Mouse (Mus musculus): ENCODE measurements around the gene Pttg1. TPM values are rescaled to one million over a fixed set of nuclear protein-coding genes. Genes with fewer than 3 reads are reported as not detected.

Pttg1 gene
- polyA plus RNA-seq, 1 experiment from 2014 or later = 73.3 TPM

DNA sequence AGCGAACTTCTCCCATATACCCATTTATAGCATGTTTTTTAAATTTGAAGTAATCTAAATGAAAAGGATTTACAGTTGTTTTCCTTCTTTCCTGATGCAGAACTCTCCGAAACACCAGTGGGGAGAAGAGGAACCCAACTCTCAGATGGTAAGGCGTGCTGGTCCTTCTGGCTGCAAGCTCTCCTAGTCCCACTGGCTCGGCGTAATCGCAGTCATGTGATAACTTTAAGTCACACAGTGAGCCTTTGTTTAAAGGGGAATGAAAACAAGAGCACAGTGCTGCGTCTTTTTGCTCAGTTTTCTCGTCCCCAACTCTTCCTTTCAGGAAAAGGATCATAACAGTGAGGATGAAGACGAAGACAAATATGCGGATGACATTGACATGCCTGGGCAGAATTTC is 15.1 kb upstream of the Pttg1 start:
- Histone ChIP-seq H3K27me3 (no peaks in the 10 kb centered on the region), H3K9ac (replicated peaks) (no peak overlapping the region), H3K4me3 (no peak overlapping the region), H3K4me2 (replicated peaks) (no peak overlapping the region), H3K36me3 (peaks cover 86% of the 10 kb centered on the region), H3K4me1 (no peaks in the 10 kb centered on the region), H3K9me3 (no peaks in the 10 kb centered on the region), H3K27ac (replicated peaks) (no peak overlapping the region)
- no peak for ATAC-seq (ENCODE audit: low FRiP score, low read depth)
- 94% methylated on average over 10 of the region's 10 CpGs for WGBS

GRCm38 (mm10) chr11:43434024-43434407 is 8.0 kb upstream of the Pttg1 start:
- H3K27ac ChIP-seq (replicated peaks) = peak overlapping the region; percentile 56; the same call in 1 of the 2 replicates
- ATAC-seq (ENCODE audit: low FRiP score, low read depth) = peak; percentile 61
- H3K4me2 ChIP-seq (replicated peaks) = peak overlapping the region; percentile 86
- peak overlapping the region; percentile 88 for H3K4me3 ChIP-seq
- H3K4me1 ChIP-seq = peaks cover 7% of the 10 kb centered on the region
- 10% methylated on average over 9 of the region's 9 CpGs for WGBS
- H3K9me3 ChIP-seq = no peaks in the 10 kb centered on the region
- H3K36me3 ChIP-seq = peaks cover 16% of the 10 kb centered on the region
- no peaks in the 10 kb centered on the region for H3K27me3 ChIP-seq
- peak overlapping the region; percentile 71 for H3K9ac ChIP-seq (replicated peaks)

- peak; percentile 88 for ATAC-seq (ENCODE audit: low FRiP score, low read depth)
- Histone ChIP-seq H3K4me1 (peaks cover 7% of the 10 kb centered on the region), H3K4me2 (replicated peaks) (peak within 1 kb of the TSS; percentile 86), H3K27me3 (no peaks in the 10 kb centered on the region), H3K9ac (replicated peaks) (peak within 1 kb of the TSS; percentile 71), H3K4me3 (peak within 1 kb of the TSS; percentile 88), H3K36me3 (peaks cover 10% of the 10 kb centered on the region; the same call in 1 of the 2 replicates), H3K9me3 (peaks cover 1% of the 10 kb centered on the region; the same call in 1 of the 2 replicates), H3K27ac (replicated peaks) (peak within 1 kb of the TSS; percentile 56)
- WGBS = 7% methylated on average over 38 of the region's 38 CpGs
Measured at GRCm38 (mm10) chr11:43433254-43434023, 7.4 kb upstream of the Pttg1 start, which contains the start of gene Slu7. Gene Slu7, plus strand, starts transcription at chr11:43433744.

GRCm38 (mm10) chr11:43426414-43426884 is 398 bp upstream of the Pttg1 start:
- no peaks in the 10 kb centered on the region for H3K27me3 ChIP-seq
- no peaks in the 10 kb centered on the region for H3K36me3 ChIP-seq
- WGBS = 21% methylated on average over 7 of the region's 7 CpGs
- H3K4me2 ChIP-seq (replicated peaks) = peak overlapping the region; percentile 55
- peaks cover 2% of the 10 kb centered on the region; the same call in 1 of the 2 replicates for H3K9me3 ChIP-seq
- H3K9ac ChIP-seq (replicated peaks) = no peak overlapping the region
- ATAC-seq (ENCODE audit: low FRiP score, low read depth) = peak; percentile 59
- H3K27ac ChIP-seq (replicated peaks) = 0 out of 2 replicates have a peak overlapping the region, but pooled peaks have one; percentile 30
- H3K4me1 ChIP-seq = peaks cover 7% of the 10 kb centered on the region; the same call in 1 of the 2 replicates
- H3K4me3 ChIP-seq = peak overlapping the region; percentile 61

GRCm38 (mm10) chr11:43425166-43425709 is 813 bp downstream of the Pttg1 start:
- Histone ChIP-seq H3K4me2 (replicated peaks) (peak overlapping the region; percentile 55), H3K4me3 (peak overlapping the region; percentile 61; the same call in 1 of the 2 replicates), H3K4me1 (peaks cover 7% of the 10 kb centered on the region; the same call in 1 of the 2 replicates), H3K9me3 (peaks cover 2% of the 10 kb centered on the region; the same call in 1 of the 2 replicates), H3K27me3 (no peaks in the 10 kb centered on the region), H3K27ac (replicated peaks) (no peak overlapping the region), H3K36me3 (no peaks in the 10 kb centered on the region), H3K9ac (replicated peaks) (no peak overlapping the region)
- 91% methylated on average over 9 of the region's 9 CpGs for WGBS
- ATAC-seq (ENCODE audit: low FRiP score, low read depth) = peak; percentile 23; the same call in 1 of the 2 replicates

GRCm38 (mm10) chr11:43424386-43424785 is 1.7 kb downstream of the Pttg1 start:
- no peak for ATAC-seq (ENCODE audit: low FRiP score, low read depth)
- Histone ChIP-seq H3K27ac (replicated peaks) (no peak overlapping the region), H3K9ac (replicated peaks) (no peak overlapping the region), H3K4me2 (replicated peaks) (no peak overlapping the region), H3K36me3 (no peaks in the 10 kb centered on the region), H3K4me1 (peaks cover 7% of the 10 kb centered on the region; the same call in 1 of the 2 replicates), H3K4me3 (no peak overlapping the region), H3K9me3 (peaks cover 2% of the 10 kb centered on the region; the same call in 1 of the 2 replicates), H3K27me3 (no peaks in the 10 kb centered on the region)
- 70% methylated on average over 5 of the region's 5 CpGs for WGBS

DNA sequence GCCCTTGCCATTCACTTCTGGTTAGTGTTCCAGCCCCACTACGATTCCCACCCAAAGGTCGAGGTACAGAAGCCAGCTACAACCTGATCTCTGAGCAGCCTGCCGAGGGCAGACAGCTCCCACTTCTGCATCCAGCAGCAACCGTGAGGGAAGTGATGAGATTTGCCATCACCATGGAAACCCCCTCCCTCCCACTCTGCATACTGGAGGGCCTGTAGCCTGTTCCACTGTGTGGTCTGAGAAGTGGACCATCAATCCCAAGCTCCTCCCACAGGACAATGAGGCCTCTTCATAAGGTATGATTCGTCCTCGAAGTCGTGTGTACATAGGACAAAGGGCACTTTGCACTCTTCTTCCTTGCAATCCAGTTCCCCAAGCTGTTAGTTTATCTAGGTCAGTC is 8.8 kb downstream of the Pttg1 start:
- no peaks in the 10 kb centered on the region; the same call in 1 of the 2 replicates for H3K4me1 ChIP-seq
- H3K4me3 ChIP-seq = no peak overlapping the region
- H3K9me3 ChIP-seq = no peaks in the 10 kb centered on the region
- peak; percentile 56; the same call in 1 of the 2 replicates for ATAC-seq (ENCODE audit: low FRiP score, low read depth)
- no peaks in the 10 kb centered on the region for H3K27me3 ChIP-seq
- no peaks in the 10 kb centered on the region for H3K36me3 ChIP-seq
- no peak overlapping the region for H3K9ac ChIP-seq (replicated peaks)
- no peak overlapping the region for H3K4me2 ChIP-seq (replicated peaks)
- H3K27ac ChIP-seq (replicated peaks) = no peak overlapping the region
- WGBS = 43% methylated on average over 7 of the region's 7 CpGs

DNA sequence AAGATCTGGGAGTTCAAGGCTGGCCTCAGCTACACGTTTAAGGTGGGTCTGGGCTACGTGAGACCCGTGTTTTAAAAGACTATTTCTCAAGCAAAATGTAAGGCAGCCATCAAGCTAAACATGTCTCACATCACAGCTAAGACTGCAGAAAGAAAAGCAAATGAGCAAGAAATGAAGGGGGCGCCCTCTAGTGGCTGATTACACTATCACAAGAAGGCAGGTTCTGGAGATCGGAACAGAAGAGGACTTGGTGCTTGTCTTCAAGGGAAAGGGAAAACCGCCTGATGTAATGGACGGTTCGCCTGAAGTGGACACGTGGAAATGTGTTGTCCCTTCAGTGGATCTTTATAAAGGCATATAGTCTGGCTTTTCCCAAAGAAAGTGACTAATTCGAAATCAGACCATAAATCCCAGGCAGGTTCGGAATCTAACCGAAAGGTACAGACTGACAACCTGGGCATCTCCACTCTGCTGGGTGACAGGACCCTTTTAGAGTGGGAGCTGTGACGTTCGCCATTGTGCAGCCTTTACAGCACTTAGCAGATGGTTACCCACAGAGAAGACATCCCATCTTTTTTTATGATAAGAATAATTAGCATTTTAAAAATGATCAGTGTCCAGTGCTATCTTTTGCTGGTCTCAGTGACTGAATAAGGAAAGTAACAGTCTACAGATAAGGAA is 13.1 kb downstream of the Pttg1 start:
- no peak overlapping the region for H3K9ac ChIP-seq (replicated peaks)
- ATAC-seq (ENCODE audit: low FRiP score, low read depth) = peak; percentile 34; the same call in 1 of the 2 replicates
- H3K9me3 ChIP-seq = no peaks in the 10 kb centered on the region
- H3K4me3 ChIP-seq = no peak overlapping the region
- no peak overlapping the region for H3K27ac ChIP-seq (replicated peaks)
- no peak overlapping the region for H3K4me2 ChIP-seq (replicated peaks)
- 23% methylated on average over 14 of the region's 14 CpGs for WGBS
- no peaks in the 10 kb centered on the region for H3K36me3 ChIP-seq
- no peaks in the 10 kb centered on the region; the same call in 1 of the 2 replicates for H3K27me3 ChIP-seq
- H3K4me1 ChIP-seq = no peaks in the 10 kb centered on the region; the same call in 1 of the 2 replicates

DNA sequence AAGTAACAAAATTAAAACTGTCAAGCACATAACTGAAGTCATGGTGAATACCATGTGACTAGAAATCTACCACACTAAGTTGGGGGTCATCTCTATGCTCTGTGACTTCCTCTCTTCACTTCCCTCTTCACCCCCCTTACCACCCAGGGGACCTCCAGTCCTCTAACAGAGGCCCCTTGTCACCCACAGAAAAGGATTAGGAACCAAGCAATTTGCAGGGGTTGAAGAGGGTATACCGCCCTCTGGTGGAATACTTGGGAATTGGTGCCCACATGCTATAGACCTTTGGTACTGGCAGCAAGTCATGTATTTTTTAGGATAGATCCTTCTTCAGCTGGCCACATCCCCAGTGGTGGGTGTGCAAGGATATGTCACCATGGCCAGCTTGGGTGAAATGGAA is 14.6 kb downstream of the Pttg1 start:
- Histone ChIP-seq H3K27me3 (no peaks in the 10 kb centered on the region; the same call in 1 of the 2 replicates), H3K4me1 (no peaks in the 10 kb centered on the region), H3K27ac (replicated peaks) (no peak overlapping the region), H3K4me3 (no peak overlapping the region), H3K4me2 (replicated peaks) (no peak overlapping the region), H3K9me3 (no peaks in the 10 kb centered on the region), H3K9ac (replicated peaks) (no peak overlapping the region), H3K36me3 (no peaks in the 10 kb centered on the region)
- ATAC-seq (ENCODE audit: low FRiP score, low read depth) = peak; percentile 35; the same call in 1 of the 2 replicates
- 6% methylated on average over 1 of the region's 1 CpGs for WGBS

GRCm38 (mm10) chr11:43410291-43410690 is 15.8 kb downstream of the Pttg1 start:
- WGBS = 76% methylated on average over 7 of the region's 7 CpGs
- no peak overlapping the region for H3K27ac ChIP-seq (replicated peaks)

DNA sequence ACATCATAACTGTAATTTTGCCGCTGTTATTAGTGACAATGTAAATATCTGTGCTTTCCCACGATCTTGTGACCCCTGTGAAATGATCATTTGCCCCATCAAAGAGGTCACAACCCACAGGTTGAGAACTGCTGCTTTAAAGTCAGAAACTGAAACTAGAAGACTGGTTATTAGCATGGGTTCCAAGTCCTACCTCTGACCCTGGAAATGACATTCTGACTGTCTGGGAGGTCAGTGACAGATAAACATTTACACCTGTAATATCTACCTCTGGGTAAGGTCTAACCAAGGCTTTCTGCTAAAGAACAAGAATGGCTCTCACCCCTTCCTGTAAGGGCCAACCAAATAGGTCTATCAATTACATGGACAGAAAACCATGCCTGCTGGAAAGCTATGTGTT is 17.2 kb downstream of the Pttg1 start:
- no peaks in the 10 kb centered on the region for H3K4me1 ChIP-seq
- WGBS = 85% methylated on average over 2 of the region's 2 CpGs

More at GRCm38 (mm10) chr11:43410291-43410690, 15.8 kb downstream of the Pttg1 start:
- Histone ChIP-seq H3K4me1 (no peaks in the 10 kb centered on the region), H3K9ac (replicated peaks) (no peak overlapping the region), H3K9me3 (no peaks in the 10 kb centered on the region), H3K27me3 (no peaks in the 10 kb centered on the region; the same call in 1 of the 2 replicates), H3K36me3 (no peaks in the 10 kb centered on the region), H3K4me3 (no peak overlapping the region), H3K4me2 (replicated peaks) (no peak overlapping the region)
- no peak for ATAC-seq (ENCODE audit: low FRiP score, low read depth)

More for the DNA sequence above, 17.2 kb downstream of the Pttg1 start:
- no peak overlapping the region for H3K4me3 ChIP-seq
- no peak for ATAC-seq (ENCODE audit: low FRiP score, low read depth)
- no peaks in the 10 kb centered on the region for H3K36me3 ChIP-seq
- H3K9ac ChIP-seq (replicated peaks) = no peak overlapping the region
- H3K27ac ChIP-seq (replicated peaks) = no peak overlapping the region
- H3K27me3 ChIP-seq = no peaks in the 10 kb centered on the region; the same call in 1 of the 2 replicates
- peaks cover 4% of the 10 kb centered on the region; the same call in 1 of the 2 replicates for H3K9me3 ChIP-seq
- H3K4me2 ChIP-seq (replicated peaks) = no peak overlapping the region

All from midbrain, embryonic 12.5 days (tissue).